Mouse (Mus musculus): ENCODE results near the gene Fam151a. TPM values are rescaled to one million over a fixed set of nuclear protein-coding genes. Genes with fewer than 3 reads are reported as not detected.
"Not testable (repeated sequence)": the region's sequence is repeated elsewhere in the genome, so short reads cannot be mapped to it uniquely, and the experiment has no call there.

Fam151a gene
- polyA plus RNA-seq, 1 experiment from 2014 or later, result not detected

GRCm38 (mm10) chr4:106745862-106746261, 12.2 kb downstream of the Fam151a start:
- H3K4me3 ChIP-seq (ENCODE audit: inconsistent target), result no peak overlapping the region
- no peaks in the 10 kb centered on the region for H3K79me2 ChIP-seq (ENCODE audit: inconsistent target)
- no peaks in the 10 kb centered on the region for H3K36me3 ChIP-seq (ENCODE audit: inconsistent target)
- H3K27ac ChIP-seq, result no peak overlapping the region
- 95% methylated on average over 7 of the region's 7 CpGs for WGBS (ENCODE audit: missing documents)

- no peak overlapping the region for H3K4me3 ChIP-seq (ENCODE audit: inconsistent target)
- no peaks in the 10 kb centered on the region for H3K79me2 ChIP-seq (ENCODE audit: inconsistent target)
- no peaks in the 10 kb centered on the region for H3K36me3 ChIP-seq (ENCODE audit: inconsistent target)
- 86% methylated on average over 1 of the region's 1 CpGs for WGBS (ENCODE audit: missing documents)
- no peak overlapping the region for H3K27ac ChIP-seq
Measured at GRCm38 (mm10) chr4:106747001-106747580, 13.4 kb downstream of the Fam151a start.

GRCm38 (mm10) chr4:106749699-106750098, 16.0 kb downstream of the Fam151a start:
- Histone ChIP-seq H3K36me3 (ENCODE audit: inconsistent target) (no peaks in the 10 kb centered on the region), H3K4me3 (ENCODE audit: inconsistent target) (no peak overlapping the region), H3K27ac (no peak overlapping the region), H3K79me2 (ENCODE audit: inconsistent target) (no peaks in the 10 kb centered on the region)
- WGBS (ENCODE audit: missing documents), result 96% methylated on average over 7 of the region's 7 CpGs

GRCm38 (mm10) chr4:106751726-106752125, 18.0 kb downstream of the Fam151a start:
- Histone ChIP-seq H3K79me2 (ENCODE audit: inconsistent target) (no peaks in the 10 kb centered on the region), H3K27ac (no peak overlapping the region), H3K4me3 (ENCODE audit: inconsistent target) (no peak overlapping the region), H3K36me3 (ENCODE audit: inconsistent target) (no peaks in the 10 kb centered on the region)
- 92% methylated on average over 6 of the region's 6 CpGs for WGBS (ENCODE audit: missing documents)

- 94% methylated on average over 7 of the region's 7 CpGs for WGBS (ENCODE audit: missing documents)
Measured at GRCm38 (mm10) chr4:106764166-106764565, 30.5 kb downstream of the Fam151a start.

GRCm38 (mm10) chr4:106769306-106769705, 35.6 kb downstream of the Fam151a start:
- no peaks in the 10 kb centered on the region for H3K36me3 ChIP-seq (ENCODE audit: inconsistent target)
- WGBS (ENCODE audit: missing documents), result 88% methylated on average over 2 of the region's 2 CpGs

More at GRCm38 (mm10) chr4:106764166-106764565, 30.5 kb downstream of the Fam151a start:
- no peaks in the 10 kb centered on the region for H3K36me3 ChIP-seq (ENCODE audit: inconsistent target)
- no peak overlapping the region for H3K4me3 ChIP-seq (ENCODE audit: inconsistent target)
- no peaks in the 10 kb centered on the region for H3K79me2 ChIP-seq (ENCODE audit: inconsistent target)
- no peak overlapping the region for H3K27ac ChIP-seq

GRCm38 (mm10) chr4:106772558-106772957, 38.9 kb downstream of the Fam151a start:
- Histone ChIP-seq H3K79me2 (ENCODE audit: inconsistent target) (no peaks in the 10 kb centered on the region), H3K27ac (no peak overlapping the region), H3K36me3 (ENCODE audit: inconsistent target) (no peaks in the 10 kb centered on the region), H3K4me3 (ENCODE audit: inconsistent target) (no peak overlapping the region)
- WGBS (ENCODE audit: missing documents), result 95% methylated on average over 1 of the region's 1 CpGs

More at GRCm38 (mm10) chr4:106769306-106769705, 35.6 kb downstream of the Fam151a start:
- Histone ChIP-seq H3K4me3 (ENCODE audit: inconsistent target) (no peak overlapping the region), H3K79me2 (ENCODE audit: inconsistent target) (no peaks in the 10 kb centered on the region), H3K27ac (no peak overlapping the region)

- not testable (repeated sequence) for H3K79me2 ChIP-seq (ENCODE audit: inconsistent target); H3K4me3 ChIP-seq (ENCODE audit: inconsistent target); H3K36me3 ChIP-seq (ENCODE audit: inconsistent target); H3K27ac ChIP-seq
- WGBS (ENCODE audit: missing documents), result 100% methylated on average over 6 of the region's 6 CpGs
Measured at GRCm38 (mm10) chr4:106775767-106776166, 42.1 kb downstream of the Fam151a start.

- 58% methylated on average over 3 of the region's 3 CpGs for WGBS (ENCODE audit: missing documents)
- no peak overlapping the region for H3K4me3 ChIP-seq (ENCODE audit: inconsistent target)
Measured at GRCm38 (mm10) chr4:106776998-106777397, 43.3 kb downstream of the Fam151a start.

GRCm38 (mm10) chr4:106778116-106778788, 44.6 kb downstream of the Fam151a start:
- H3K79me2 ChIP-seq (ENCODE audit: inconsistent target), result no peaks in the 10 kb centered on the region
- no peak overlapping the region for H3K4me3 ChIP-seq (ENCODE audit: inconsistent target)
- 92% methylated on average over 5 of the region's 5 CpGs for WGBS (ENCODE audit: missing documents)
- no peaks in the 10 kb centered on the region for H3K36me3 ChIP-seq (ENCODE audit: inconsistent target)
- H3K27ac ChIP-seq, result no peak overlapping the region

More at GRCm38 (mm10) chr4:106776998-106777397, 43.3 kb downstream of the Fam151a start:
- Histone ChIP-seq H3K27ac (no peak overlapping the region), H3K36me3 (ENCODE audit: inconsistent target) (no peaks in the 10 kb centered on the region), H3K79me2 (ENCODE audit: inconsistent target) (no peaks in the 10 kb centered on the region)

GRCm38 (mm10) chr4:106780045-106780444, 46.4 kb downstream of the Fam151a start:
- no peak overlapping the region for H3K27ac ChIP-seq
- H3K4me3 ChIP-seq (ENCODE audit: inconsistent target), result no peak overlapping the region
- no peaks in the 10 kb centered on the region for H3K79me2 ChIP-seq (ENCODE audit: inconsistent target)
- H3K36me3 ChIP-seq (ENCODE audit: inconsistent target), result no peaks in the 10 kb centered on the region
- 94% methylated on average over 3 of the region's 3 CpGs for WGBS (ENCODE audit: missing documents)

GRCm38 (mm10) chr4:106783137-106783536, 49.4 kb downstream of the Fam151a start:
- H3K79me2 ChIP-seq (ENCODE audit: inconsistent target), result no peaks in the 10 kb centered on the region
- 84% methylated on average over 10 of the region's 10 CpGs for WGBS (ENCODE audit: missing documents)
- H3K36me3 ChIP-seq (ENCODE audit: inconsistent target), result no peaks in the 10 kb centered on the region
- no peak overlapping the region for H3K4me3 ChIP-seq (ENCODE audit: inconsistent target)
- H3K27ac ChIP-seq, result no peak overlapping the region

GRCm38 (mm10) chr4:106784806-106785205, 51.1 kb downstream of the Fam151a start:
- no peaks in the 10 kb centered on the region for H3K79me2 ChIP-seq (ENCODE audit: inconsistent target)
- WGBS (ENCODE audit: missing documents), result 84% methylated on average over 7 of the region's 7 CpGs
- no peaks in the 10 kb centered on the region for H3K36me3 ChIP-seq (ENCODE audit: inconsistent target)
- no peak overlapping the region for H3K27ac ChIP-seq
- H3K4me3 ChIP-seq (ENCODE audit: inconsistent target), result no peak overlapping the region

- no peak overlapping the region for H3K4me3 ChIP-seq (ENCODE audit: inconsistent target)
- H3K79me2 ChIP-seq (ENCODE audit: inconsistent target), result no peaks in the 10 kb centered on the region
- WGBS (ENCODE audit: missing documents), result 92% methylated on average over 7 of the region's 7 CpGs
- H3K36me3 ChIP-seq (ENCODE audit: inconsistent target), result no peaks in the 10 kb centered on the region
- no peak overlapping the region for H3K27ac ChIP-seq
Measured at GRCm38 (mm10) chr4:106785345-106785744, 51.7 kb downstream of the Fam151a start.

- no peak overlapping the region for H3K27ac ChIP-seq
- H3K36me3 ChIP-seq (ENCODE audit: inconsistent target), result no peaks in the 10 kb centered on the region
- WGBS (ENCODE audit: missing documents), result 34% methylated on average over 4 of the region's 5 CpGs
- no peaks in the 10 kb centered on the region for H3K79me2 ChIP-seq (ENCODE audit: inconsistent target)
- no peak overlapping the region for H3K4me3 ChIP-seq (ENCODE audit: inconsistent target)
Measured at GRCm38 (mm10) chr4:106785753-106786540, 52.3 kb downstream of the Fam151a start.

Data from macrophage (primary cell).